In the genomic region with DNA sequence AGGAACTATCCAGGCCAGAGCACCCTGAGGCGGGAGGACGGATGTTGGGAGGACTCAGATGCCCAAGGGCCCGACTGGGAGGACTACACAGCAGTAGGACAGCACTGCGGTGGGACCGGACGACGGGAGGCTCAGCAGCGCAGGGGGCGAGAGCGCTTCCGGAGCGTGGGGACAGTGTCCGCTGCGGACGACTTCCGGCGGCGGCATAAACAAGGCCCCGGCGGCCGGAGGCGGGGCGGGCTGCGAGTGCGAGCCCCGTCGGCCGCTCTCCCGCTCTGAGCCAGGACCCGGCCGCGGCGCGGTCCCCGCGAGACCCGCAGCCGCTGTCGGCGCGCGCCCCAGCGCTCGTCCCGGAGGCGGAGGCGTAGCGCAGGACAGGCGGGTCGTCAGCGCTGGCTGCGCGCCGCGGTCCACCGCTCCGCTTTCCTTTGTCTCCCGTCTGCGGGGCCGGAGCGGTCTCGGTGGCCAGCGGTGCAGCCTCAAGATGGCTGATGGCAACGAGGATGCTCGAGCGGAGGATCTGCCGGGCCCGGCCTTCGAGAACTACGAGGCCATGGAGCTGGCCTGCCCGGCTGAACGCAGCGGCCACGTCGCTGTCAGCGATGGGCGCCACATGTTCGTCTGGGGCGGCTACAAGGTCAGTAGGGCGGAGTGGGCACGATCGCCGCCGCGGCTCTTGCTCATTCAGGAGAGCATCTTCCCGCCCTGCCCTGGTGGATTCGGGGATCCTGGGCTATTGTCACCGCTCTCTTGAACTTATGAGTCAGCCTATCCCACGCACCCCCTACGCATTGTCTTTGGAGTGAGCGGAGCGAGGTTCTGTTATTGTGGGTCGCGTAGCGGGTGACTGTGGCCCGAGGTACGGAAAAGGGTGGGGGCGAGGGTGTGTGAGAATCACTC, we compare ENCODE assay signal across 1 mouse cellular context.
TF ChIP-seq lines count a peak whose summit lies in the region.

Gene Klhdc2 (plus strand): TSS at position 171 of the 900 bp plus-strand sequence.

TF ChIP-seq in MEL, 35 proteins besides CTCF, POLR2A, EP300 and RAD21 (continued from another document):
- TF ChIP-seq ETS1 (IDR thresholded peaks at IDR 0.05; ENCODE audit: low read depth, low read length) (no peak), BHLHE40 (IDR thresholded peaks at IDR 0.05; ENCODE audit: borderline replicate concordance, low read depth, low read length) (no peak), RCOR1 (IDR thresholded peaks at IDR 0.05; ENCODE audit: low read depth, low read length) (no peak), CHD1 (IDR thresholded peaks at IDR 0.05; ENCODE audit: low read depth, low read length) (no peak), MXI1 (IDR thresholded peaks at IDR 0.05; ENCODE audit: low read depth, low read length) (peak; percentile 67; the same call in 1 of the 2 replicates)
